Mouse (Mus musculus) kidney, adult 2 months (tissue): ENCODE measurements around the gene Snx17.
"Not testable (repeated sequence)": the region's sequence is repeated elsewhere in the genome, so short reads cannot be mapped to it uniquely, and the experiment has no call there.

Experiments
- CTCF ChIP-seq: fragments of 200-500 bp; conservative IDR thresholded peaks from 2 replicates; pipeline ENCODE4 v1.5.1; 2011; ENCODE audit warnings: low read depth, mild to moderate bottlenecking, control low read depth, low read length, moderate library complexity, mixed read lengths; ENCODE audit not compliant: insufficient read depth, insufficient read length
- POLR2A ChIP-seq: fragments of 200-500 bp; IDR thresholded peaks from one replicate; pipeline ENCODE4 v1.6.1; 2011; ENCODE audit warnings: low read depth, low read length, control low read depth

DNA sequence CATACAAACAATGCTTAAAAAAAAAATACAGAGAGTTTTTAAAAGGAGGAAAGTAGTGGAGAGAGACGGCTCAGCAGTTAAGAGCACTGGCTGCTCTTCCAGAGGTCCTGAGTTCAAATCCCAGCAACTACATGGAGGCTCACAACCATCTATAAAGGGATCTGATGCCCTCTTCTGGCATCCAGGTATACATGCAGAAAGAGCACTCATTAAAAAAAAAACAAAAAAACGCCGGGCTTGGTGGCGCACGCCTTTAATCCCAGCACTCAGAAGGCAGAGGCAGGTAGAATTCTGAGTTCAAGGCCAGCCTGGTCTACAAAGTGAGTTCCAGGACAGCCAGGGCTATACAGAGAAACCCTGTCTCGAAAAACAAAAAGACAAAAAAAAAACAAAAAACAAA, 23.5 kb downstream of the Snx17 start:
- TF ChIP-seq CTCF, POLR2A: not testable (repeated sequence)
